Mouse (Mus musculus): ENCODE data around the gene Olfr1293-ps. TPM values are rescaled to one million over a fixed set of nuclear protein-coding genes. Genes with fewer than 3 reads are reported as not detected.

Olfr1293-ps gene
- polyA plus RNA-seq (2014; fragmentation: Nextera tagmentation; extraction: Ambion mirVana): not detected in 2 replicates

- Histone ChIP-seq H3K4me1 (ENCODE audit: control insufficient read depth, insufficient read depth, low read length) (no peaks in the 10 kb centered on the region), H3K4me3 (ENCODE audit: low read depth, low read length) (no peak within 1 kb of the TSS), H3K4me2 (no peak within 1 kb of the TSS), H3K27ac (ENCODE audit: low read depth, low read length) (no peak within 1 kb of the TSS), H3K9me3 (replicated peaks; ENCODE audit: control insufficient read depth, low read length) (no peaks in the 10 kb centered on the region), H3K36me3 (ENCODE audit: control insufficient read depth, insufficient read depth, low read length) (no peaks in the 10 kb centered on the region), H3K9ac (ENCODE audit: low read depth, low read length) (no peak within 1 kb of the TSS), H3K27me3 (ENCODE audit: control insufficient read depth, insufficient read depth, low read length) (no peaks in the 10 kb centered on the region)
- WGBS (ENCODE audit: insufficient replicate concordance): 84% methylated on average over 1 of the region's 1 CpGs
- no peak for ATAC-seq (replicated peaks; ENCODE audit: insufficient number of reproducible peaks, low FRiP score, low TSS enrichment)
These were observed at the start of gene Olfr1293-ps for GRCm38 (mm10) chr2:111524903-111525302. TSS of gene Olfr1293-ps (plus strand) at chr2:111525203.

- H3K27me3 ChIP-seq (ENCODE audit: control insufficient read depth, insufficient read depth, low read length): no peaks in the 10 kb centered on the region
- 64% methylated on average over 1 of the region's 1 CpGs for WGBS (ENCODE audit: insufficient replicate concordance)
- no peaks in the 10 kb centered on the region for H3K36me3 ChIP-seq (ENCODE audit: control insufficient read depth, insufficient read depth, low read length)
- no peak within 1 kb of the TSS for H3K4me2 ChIP-seq
- H3K9ac ChIP-seq (ENCODE audit: low read depth, low read length): no peak within 1 kb of the TSS
- no peak for ATAC-seq (replicated peaks; ENCODE audit: insufficient number of reproducible peaks, low FRiP score, low TSS enrichment)
- H3K27ac ChIP-seq (ENCODE audit: low read depth, low read length): no peak within 1 kb of the TSS
- H3K4me1 ChIP-seq (ENCODE audit: control insufficient read depth, insufficient read depth, low read length): no peaks in the 10 kb centered on the region
- H3K9me3 ChIP-seq (replicated peaks; ENCODE audit: control insufficient read depth, low read length): no peaks in the 10 kb centered on the region
- H3K4me3 ChIP-seq (ENCODE audit: low read depth, low read length): no peak within 1 kb of the TSS
These were observed 44.5 kb upstream of the Olfr1293-ps start, which contains the start of gene Olfr1289 for GRCm38 (mm10) chr2:111480519-111480918. TSS of gene Olfr1289 (plus strand) at chr2:111480819.

DNA sequence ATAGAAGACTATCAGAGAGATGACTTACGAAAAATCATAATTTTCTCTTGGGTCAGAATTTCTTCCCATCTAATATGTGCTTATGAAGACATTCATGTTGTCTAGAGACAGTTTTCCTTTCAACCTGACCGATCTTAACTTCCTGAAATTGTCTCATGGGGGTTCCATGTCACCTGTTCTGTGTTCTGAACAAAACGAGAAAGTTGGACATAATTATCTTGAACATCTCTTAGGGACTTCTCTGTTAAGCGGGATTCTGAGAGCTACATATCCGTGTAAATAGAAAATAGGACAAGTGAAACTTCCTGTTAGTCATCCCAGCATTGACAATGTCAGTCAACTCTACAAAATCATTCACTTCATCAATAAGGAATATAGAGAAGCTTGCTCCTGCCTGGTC, 31.3 kb upstream of the Olfr1293-ps start, which contains the start of gene Olfr1290:
Gene Olfr1290, minus strand, starts transcription at position 101 of the 400 bp plus-strand sequence.
- 70% methylated on average over 5 of the region's 5 CpGs for whole genome bisulfite sequencing (ENCODE audit: insufficient replicate concordance)
- H3K4me2 ChIP-seq: no peak within 1 kb of the TSS
- H3K9me3 ChIP-seq (replicated peaks; ENCODE audit: control insufficient read depth, low read length): no peaks in the 10 kb centered on the region

GRCm38 (mm10) chr2:111496880-111497279, 28.1 kb upstream of the Olfr1293-ps start, which contains the start of gene Olfr1291-ps1:
TSS of gene Olfr1291-ps1 (plus strand) at chr2:111497180.
- 89% methylated on average over 3 of the region's 3 CpGs for WGBS (ENCODE audit: insufficient replicate concordance)

More for the DNA sequence above, 31.3 kb upstream of the Olfr1293-ps start, which contains the start of gene Olfr1290:
- Histone ChIP-seq H3K27ac (ENCODE audit: low read depth, low read length) (no peak within 1 kb of the TSS), H3K9ac (ENCODE audit: low read depth, low read length) (no peak within 1 kb of the TSS), H3K4me3 (ENCODE audit: low read depth, low read length) (no peak within 1 kb of the TSS), H3K36me3 (ENCODE audit: control insufficient read depth, insufficient read depth, low read length) (no peaks in the 10 kb centered on the region), H3K4me1 (ENCODE audit: control insufficient read depth, insufficient read depth, low read length) (no peaks in the 10 kb centered on the region), H3K27me3 (ENCODE audit: control insufficient read depth, insufficient read depth, low read length) (no peaks in the 10 kb centered on the region)
- no peak for ATAC-seq (replicated peaks; ENCODE audit: insufficient number of reproducible peaks, low FRiP score, low TSS enrichment)

GRCm38 (mm10) chr2:111517451-111517850, 7.6 kb upstream of the Olfr1293-ps start:
- no peaks in the 10 kb centered on the region for H3K36me3 ChIP-seq (ENCODE audit: control insufficient read depth, insufficient read depth, low read length)

More at GRCm38 (mm10) chr2:111496880-111497279, 28.1 kb upstream of the Olfr1293-ps start, which contains the start of gene Olfr1291-ps1:
- Histone ChIP-seq H3K4me1 (ENCODE audit: control insufficient read depth, insufficient read depth, low read length) (no peaks in the 10 kb centered on the region), H3K27me3 (ENCODE audit: control insufficient read depth, insufficient read depth, low read length) (no peaks in the 10 kb centered on the region), H3K4me3 (ENCODE audit: low read depth, low read length) (no peak within 1 kb of the TSS), H3K27ac (ENCODE audit: low read depth, low read length) (no peak within 1 kb of the TSS), H3K4me2 (no peak within 1 kb of the TSS), H3K9ac (ENCODE audit: low read depth, low read length) (no peak within 1 kb of the TSS), H3K9me3 (replicated peaks; ENCODE audit: control insufficient read depth, low read length) (no peaks in the 10 kb centered on the region), H3K36me3 (ENCODE audit: control insufficient read depth, insufficient read depth, low read length) (no peaks in the 10 kb centered on the region)
- ATAC-seq (replicated peaks; ENCODE audit: insufficient number of reproducible peaks, low FRiP score, low TSS enrichment): no peak

DNA sequence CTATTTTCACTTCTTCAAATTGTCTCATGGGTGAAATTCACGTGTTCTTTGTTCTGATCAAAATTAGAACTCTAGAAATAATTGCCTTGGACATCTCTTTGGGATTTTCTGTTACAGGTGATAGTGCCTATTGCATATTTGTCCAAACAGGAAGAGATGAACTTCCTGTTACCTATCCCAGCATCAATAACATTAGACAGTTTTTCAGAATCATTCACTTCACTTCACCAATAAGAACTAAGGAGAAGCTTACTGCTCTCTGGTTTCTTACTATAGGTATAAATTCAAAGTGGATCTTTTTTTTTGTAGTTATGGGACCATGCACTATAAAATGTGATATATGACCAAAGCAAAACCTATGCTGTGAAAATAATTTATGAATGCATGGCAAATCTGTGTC, 15.2 kb downstream of the Olfr1293-ps start, which contains the start of gene Olfr1294:
Gene Olfr1294, minus strand, starts transcription at position 101 of the 400 bp plus-strand sequence.
- H3K36me3 ChIP-seq (ENCODE audit: control insufficient read depth, insufficient read depth, low read length): no peaks in the 10 kb centered on the region
- WGBS (ENCODE audit: insufficient replicate concordance): 45% methylated on average over 1 of the region's 1 CpGs
- no peak within 1 kb of the TSS for H3K4me3 ChIP-seq (ENCODE audit: low read depth, low read length)
- H3K9ac ChIP-seq (ENCODE audit: low read depth, low read length): no peak within 1 kb of the TSS
- ATAC-seq (replicated peaks; ENCODE audit: insufficient number of reproducible peaks, low FRiP score, low TSS enrichment): no peak
- no peak within 1 kb of the TSS for H3K27ac ChIP-seq (ENCODE audit: low read depth, low read length)
- no peaks in the 10 kb centered on the region for H3K9me3 ChIP-seq (replicated peaks; ENCODE audit: control insufficient read depth, low read length)
- no peaks in the 10 kb centered on the region for H3K27me3 ChIP-seq (ENCODE audit: control insufficient read depth, insufficient read depth, low read length)
- no peaks in the 10 kb centered on the region for H3K4me1 ChIP-seq (ENCODE audit: control insufficient read depth, insufficient read depth, low read length)
- H3K4me2 ChIP-seq: no peak within 1 kb of the TSS

More at GRCm38 (mm10) chr2:111517451-111517850, 7.6 kb upstream of the Olfr1293-ps start:
- ATAC-seq (replicated peaks; ENCODE audit: insufficient number of reproducible peaks, low FRiP score, low TSS enrichment): no peak
- no peak overlapping the region for H3K27ac ChIP-seq (ENCODE audit: low read depth, low read length)
- H3K4me3 ChIP-seq (ENCODE audit: low read depth, low read length): no peak overlapping the region
- no peaks in the 10 kb centered on the region for H3K4me1 ChIP-seq (ENCODE audit: control insufficient read depth, insufficient read depth, low read length)
- 83% methylated on average over 10 of the region's 10 CpGs for WGBS (ENCODE audit: insufficient replicate concordance)
- peaks cover 3% of the 10 kb centered on the region; the same call in 1 of the 2 replicates for H3K9me3 ChIP-seq (replicated peaks; ENCODE audit: control insufficient read depth, low read length)
- no peak overlapping the region for H3K4me2 ChIP-seq
- H3K27me3 ChIP-seq (ENCODE audit: control insufficient read depth, insufficient read depth, low read length): no peaks in the 10 kb centered on the region
- no peak overlapping the region for H3K9ac ChIP-seq (ENCODE audit: low read depth, low read length)

DNA sequence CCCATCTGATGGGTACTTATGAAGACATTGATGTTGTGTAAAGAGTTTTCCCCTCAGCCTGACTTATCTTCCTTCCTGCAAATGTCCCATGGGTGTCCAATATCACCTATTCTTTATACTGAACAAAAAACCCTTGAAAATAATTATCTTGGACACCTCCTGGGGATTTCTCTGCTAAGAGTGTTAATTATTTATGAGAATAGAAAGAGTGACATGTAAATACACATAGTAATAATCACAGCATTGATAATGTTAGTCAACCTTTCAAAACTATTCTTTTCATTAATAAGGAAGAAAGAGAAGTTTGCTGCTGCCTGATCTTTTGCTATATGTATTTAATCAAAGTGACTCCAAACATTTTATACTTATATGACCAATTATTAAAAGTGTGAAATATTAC, 44.6 kb downstream of the Olfr1293-ps start, which contains the start of gene Olfr1295:
Gene Olfr1295, minus strand, starts transcription at position 101 of the 400 bp plus-strand sequence.
- H3K4me3 ChIP-seq (ENCODE audit: low read depth, low read length): no peak within 1 kb of the TSS
- H3K27ac ChIP-seq (ENCODE audit: low read depth, low read length): no peak within 1 kb of the TSS
- H3K27me3 ChIP-seq (ENCODE audit: control insufficient read depth, insufficient read depth, low read length): no peaks in the 10 kb centered on the region
- H3K9me3 ChIP-seq (replicated peaks; ENCODE audit: control insufficient read depth, low read length): no peaks in the 10 kb centered on the region
- H3K4me2 ChIP-seq: no peak within 1 kb of the TSS
- H3K36me3 ChIP-seq (ENCODE audit: control insufficient read depth, insufficient read depth, low read length): no peaks in the 10 kb centered on the region
- no peak within 1 kb of the TSS for H3K9ac ChIP-seq (ENCODE audit: low read depth, low read length)
- ATAC-seq (replicated peaks; ENCODE audit: insufficient number of reproducible peaks, low FRiP score, low TSS enrichment): no peak
- no peaks in the 10 kb centered on the region for H3K4me1 ChIP-seq (ENCODE audit: control insufficient read depth, insufficient read depth, low read length)

Data from heart, embryonic 11.5 days (tissue).